Mouse (Mus musculus) hindbrain, embryonic 15.5 days (tissue): ENCODE results near the gene Trim37. TPM values are rescaled to one million over a fixed set of nuclear protein-coding genes. Genes with fewer than 3 reads are reported as not detected.
"Not testable (repeated sequence)": the region's sequence is repeated elsewhere in the genome, so short reads cannot be mapped to it uniquely, and the experiment has no call there.

ENCODE experiments used
- ATAC-seq: fragments of 200-750 bp; cut with Nextera tagmentation; 2 replicates; pipeline ENCODE4 v1.8.0; 2017; ENCODE audit warnings: low read depth, moderate number of reproducible peaks, moderate TSS enrichment; ENCODE audit not compliant: low FRiP score
- H3K27ac ChIP-seq: fragments of 300-500 bp; sonication (generic); replicated peaks from 2 replicates; pipeline ENCODE4 v1.5.1; 2015; ENCODE audit warnings: mild to moderate bottlenecking, inconsistent platforms
- H3K27me3 ChIP-seq: fragments of 300-500 bp; sonication (generic); 2 replicates; pipeline ENCODE4 v1.6.1; 2015; ENCODE audit warnings: control low read depth, inconsistent platforms
- H3K36me3 ChIP-seq: fragments of 300-500 bp; sonication (generic); 2 replicates; pipeline ENCODE4 v1.6.1; 2015; ENCODE audit warnings: control low read depth, inconsistent platforms
- H3K4me1 ChIP-seq: fragments of 300-500 bp; sonication (generic); replicated peaks from 2 replicates; pipeline ENCODE4 v1.6.1; 2015; ENCODE audit warnings: control low read depth, inconsistent platforms
- H3K4me2 ChIP-seq: fragments of 300-500 bp; sonication (generic); 2 replicates; pipeline ENCODE4 v1.6.1; 2015; ENCODE audit warnings: moderate library complexity, mild to moderate bottlenecking, inconsistent platforms
- H3K4me3 ChIP-seq: fragments of 300-500 bp; sonication (generic); 2 replicates; pipeline ENCODE4 v1.5.1; 2015; ENCODE audit warnings: mild to moderate bottlenecking, inconsistent platforms
- H3K9ac ChIP-seq: fragments of 300-500 bp; sonication (generic); 2 replicates; pipeline ENCODE4 v1.6.1; 2015; ENCODE audit warnings: inconsistent platforms
- H3K9me3 ChIP-seq: fragments of 300-500 bp; sonication (generic); 2 replicates; pipeline ENCODE4 v1.6.1; 2016; ENCODE audit warnings: control low read depth, inconsistent platforms
- WGBS: fragments of 180-500 bp; shearing (Covaris S2); methylation state at CpG from one replicate; pipeline ENCODE4 v1.1.7; 2015; 5-methylcytosine and 5-hydroxymethylcytosine counted together
- microRNA counts: library from miRNA; unstranded; fragments of <30 nt; microRNA quantifications from one replicate; lab custom pipeline; 2016
- microRNA-seq: library from miRNA; unstranded; fragments of <30 nt; microRNA quantifications from one replicate; pipeline ENCODE4, GENCODE M21; 2016
- polyA plus RNA-seq: library from polyadenylated mRNA; unstranded; fragments of >200 nt; fragmentation: Nextera tagmentation; extraction: Ambion mirVana; gene quantifications from 2 replicates; pipeline ENCODE4 v1.2.1, GENCODE M21; 2015

Gene Trim37
- polyA plus RNA-seq, 1 experiment from 2014 or later, result 88.2 TPM

DNA sequence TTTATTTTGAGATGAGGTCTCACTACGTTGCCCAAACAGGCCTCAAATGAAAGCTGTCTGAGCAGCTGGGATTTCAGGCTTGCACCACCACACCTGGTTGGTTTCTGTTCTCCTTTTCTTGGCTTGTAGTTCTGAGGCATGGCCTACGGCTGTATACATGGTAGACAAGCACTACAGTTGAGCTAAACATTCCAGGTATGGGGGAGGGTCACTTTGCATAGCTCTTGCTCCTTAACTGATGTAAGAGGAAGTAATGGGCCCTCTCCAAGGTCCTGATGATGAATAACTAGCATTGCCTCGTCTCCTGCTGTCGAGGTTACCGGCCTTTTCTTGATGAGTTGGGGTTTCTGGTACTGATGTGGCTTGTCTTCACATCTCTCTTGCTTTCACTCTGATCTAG is 127.3 kb downstream of the Trim37 start:
- 60% methylated on average over 5 of the region's 5 CpGs for WGBS
- H3K9me3 ChIP-seq, result no peaks in the 10 kb centered on the region
- H3K36me3 ChIP-seq, result no peaks in the 10 kb centered on the region
- no peaks in the 10 kb centered on the region; the same call in 1 of the 2 replicates for H3K4me1 ChIP-seq
- ATAC-seq, result no peak
- H3K27me3 ChIP-seq, result no peaks in the 10 kb centered on the region
- no peak overlapping the region for H3K4me2 ChIP-seq
- H3K27ac ChIP-seq, result no peak overlapping the region
- H3K9ac ChIP-seq, result no peak overlapping the region
- H3K4me3 ChIP-seq, result no peak overlapping the region

GRCm38 (mm10) chr11:87257282-87257681 is 130.4 kb downstream of the Trim37 start:
- H3K9me3 ChIP-seq, result no peaks in the 10 kb centered on the region
- no peak overlapping the region for H3K4me3 ChIP-seq
- H3K27ac ChIP-seq, result no peak overlapping the region
- no peaks in the 10 kb centered on the region; the same call in 1 of the 2 replicates for H3K4me1 ChIP-seq
- H3K4me2 ChIP-seq, result no peak overlapping the region
- no peaks in the 10 kb centered on the region for H3K27me3 ChIP-seq
- no peak overlapping the region for H3K9ac ChIP-seq
- no peak for ATAC-seq
- H3K36me3 ChIP-seq, result no peaks in the 10 kb centered on the region
- WGBS, result 93% methylated on average over 5 of the region's 5 CpGs

DNA sequence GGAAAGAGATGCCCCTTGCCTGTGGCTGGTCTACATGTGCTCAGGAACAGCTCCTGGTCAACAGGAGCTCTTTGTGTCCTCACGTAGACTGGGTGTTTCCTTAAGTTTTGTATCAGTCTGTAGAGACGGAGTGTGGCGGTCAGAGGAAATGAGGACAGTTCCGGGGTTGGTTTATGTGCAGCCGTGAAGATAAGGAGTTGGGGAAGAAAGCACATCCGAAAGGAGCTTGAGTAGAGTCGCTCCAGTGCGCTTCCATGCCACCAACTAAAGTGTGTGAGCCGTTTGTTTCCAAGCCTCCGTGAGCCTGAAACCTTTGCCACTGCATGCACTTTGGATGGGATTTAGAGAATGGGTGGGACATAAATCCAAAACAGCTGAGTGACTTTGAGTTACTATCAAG is 132.9 kb downstream of the Trim37 start:
- Histone ChIP-seq H3K9me3 (no peaks in the 10 kb centered on the region), H3K4me3 (no peak overlapping the region), H3K27me3 (no peaks in the 10 kb centered on the region), H3K36me3 (no peaks in the 10 kb centered on the region), H3K4me2 (no peak overlapping the region), H3K4me1 (peaks cover 14% of the 10 kb centered on the region), H3K27ac (no peak overlapping the region), H3K9ac (no peak overlapping the region)
- WGBS, result 86% methylated on average over 10 of the region's 10 CpGs
- no peak for ATAC-seq

- not testable (repeated sequence) for H3K9me3 ChIP-seq, H3K36me3 ChIP-seq, H3K4me2 ChIP-seq, H3K27me3 ChIP-seq, H3K9ac ChIP-seq, H3K4me3 ChIP-seq, ATAC-seq, H3K27ac ChIP-seq
- peaks cover 15% of the 10 kb centered on the region for H3K4me1 ChIP-seq
- WGBS, result 82% methylated on average over 4 of the region's 4 CpGs
Measured at GRCm38 (mm10) chr11:87261705-87262104, 134.8 kb downstream of the Trim37 start.

- peaks cover 15% of the 10 kb centered on the region for H3K4me1 ChIP-seq
- no peaks in the 10 kb centered on the region for H3K27me3 ChIP-seq
- no peaks in the 10 kb centered on the region for H3K9me3 ChIP-seq
- 0 out of 2 replicates have a peak overlapping the region, but pooled peaks have one; percentile 4 for H3K4me2 ChIP-seq
- no peak for ATAC-seq
- no peak overlapping the region for H3K4me3 ChIP-seq
- H3K36me3 ChIP-seq, result no peaks in the 10 kb centered on the region
- no peak overlapping the region for H3K9ac ChIP-seq
- no peak overlapping the region for H3K27ac ChIP-seq
- 19% methylated on average over 7 of the region's 7 CpGs for WGBS
Measured at GRCm38 (mm10) chr11:87263946-87264345, 137.1 kb downstream of the Trim37 start.

DNA sequence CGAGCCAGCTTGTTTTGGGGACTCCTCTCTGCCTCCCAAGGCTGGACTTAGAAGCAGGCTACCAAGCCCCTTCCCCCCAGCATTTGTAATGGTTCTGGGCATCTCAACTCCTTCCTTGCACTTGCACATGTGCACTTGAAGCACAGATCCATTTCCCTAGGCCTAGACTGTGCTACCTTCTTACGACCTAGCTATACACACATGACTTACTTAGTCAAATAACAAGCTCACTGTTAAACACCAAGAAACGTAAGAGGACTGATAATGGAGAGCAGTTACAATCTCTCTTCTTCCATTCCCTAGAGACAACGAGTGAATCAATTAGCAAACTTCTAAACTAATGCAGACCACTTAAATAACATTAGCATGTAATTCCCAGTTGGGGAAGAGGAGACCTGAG is 139.4 kb downstream of the Trim37 start:
- Histone ChIP-seq H3K4me1 (peaks cover 18% of the 10 kb centered on the region), H3K4me2 (no peak overlapping the region), H3K9me3 (no peaks in the 10 kb centered on the region), H3K36me3 (no peaks in the 10 kb centered on the region), H3K27ac (no peak overlapping the region; the same call in 1 of the 2 replicates), H3K9ac (no peak overlapping the region), H3K27me3 (no peaks in the 10 kb centered on the region), H3K4me3 (no peak overlapping the region)
- peak; percentile 48; the same call in 1 of the 2 replicates for ATAC-seq
- WGBS, result 69% methylated on average over 4 of the region's 4 CpGs

- WGBS, result 92% methylated on average over 2 of the region's 2 CpGs
- no peak overlapping the region for H3K4me3 ChIP-seq
Measured at GRCm38 (mm10) chr11:87268803-87269202, 141.9 kb downstream of the Trim37 start.

More at GRCm38 (mm10) chr11:87268803-87269202, 141.9 kb downstream of the Trim37 start:
- Histone ChIP-seq H3K27ac (no peak overlapping the region), H3K4me2 (no peak overlapping the region), H3K36me3 (no peaks in the 10 kb centered on the region), H3K4me1 (peaks cover 14% of the 10 kb centered on the region), H3K27me3 (no peaks in the 10 kb centered on the region), H3K9ac (no peak overlapping the region), H3K9me3 (no peaks in the 10 kb centered on the region)
- no peak for ATAC-seq

MicroRNAs within 50 kb of the gene (microRNA counts, 519-probe panel; counts per million panel counts)
- 4,696 counts per million, percentile 94 among the panel's probes with 10 or more counts for microRNA mmu-miR-301a (lab: Ali Mortazavi, UCI)

Small RNA genes within 50 kb of the gene (microRNA-seq; reads per million reads assigned to microRNA genes)
- 2,080 reads per million, percentile 83 among the genes with 10 or more reads in this experiment for gene Mir301

Other genes starting within 250 kb of the Trim37 start
- gene Ypel2, start 133.4 kb upstream of the Trim37 start, polyA plus RNA-seq, result 4.2 and 5.1 TPM in 2 replicates
- gene Gdpd1, start 53.0 kb upstream of the Trim37 start, polyA plus RNA-seq, result 156 and 163 TPM in 2 replicates
- gene Smg8, start 40.3 kb upstream of the Trim37 start, polyA plus RNA-seq, result 20.1 and 22.1 TPM in 2 replicates
- 2.4 and 3.0 TPM in 2 replicates for gene Prr11, start 18.4 kb upstream of the Trim37 start, polyA plus RNA-seq
- 40.8 and 41.2 TPM in 2 replicates for gene Ska2, start 17.8 kb upstream of the Trim37 start, polyA plus RNA-seq
- gene Ppm1e, start 231.9 kb downstream of the Trim37 start, polyA plus RNA-seq, result 26.8 and 28.6 TPM in 2 replicates